In genomic region chr2:71176329-71177249, GRCm38 (mm10) we compare ENCODE assay signal across 23 mouse cellular contexts. TPM values are rescaled to one million over a fixed set of nuclear protein-coding genes. Genes with fewer than 3 reads are reported as not detected.
A peak's percentile ranks its signal among the peaks of the same experiment; 100 is the strongest.
DNase-seq lines count a peak whose midpoint lies in the region; ATAC-seq lines count a peak whose summit lies in the region.
"Had no signal": no experiment of that assay in that cellular context is flagged by ENCODE, and none has a peak within 500 bp of the region (broad histone marks: within the 10 kb centered on the region; RNA-seq: fewer than 3 reads in every experiment).

No protein-coding gene starts in this region.

- DNase-seq in heart, adult 11 months: peak; percentile 54
- DNase-seq in heart, postnatal 14 days: no peak
- no peak for DNase-seq in left cerebral cortex, postnatal 14 days (ENCODE audit: low spot score in 2 of 2)
- DNase-seq: adrenal gland, adult 8-10 months; adrenal gland, postnatal 36 days; cerebellum, adult 9-10 months; cerebellum, postnatal 25 days; gastrocnemius, adult 2 months; gastrocnemius, postnatal 36 days; heart, adult 18-20 months; heart, postnatal 10 days had no signal

- intact Hi-C loops in heart, postnatal 14 days (cut with DNase I): no loop called here
- intact Hi-C loops in left cerebral cortex, postnatal 14 days (cut with DNase I): no loop called here

- no peaks in the 10 kb centered on the region for H3K4me1 ChIP-seq in midbrain, embryonic 15.5 days
- H3K4me1 ChIP-seq in midbrain, embryonic 16.5 days (ENCODE audit: control insufficient read depth, insufficient read depth, low read length): no peaks in the 10 kb centered on the region
- peaks cover 14% of the 10 kb centered on the region for H3K4me1 ChIP-seq in liver, embryonic 15.5 days (replicated peaks)

- WGBS in midbrain, embryonic 15.5 days: 56% methylated on average over 9 of the region's 9 CpGs
- WGBS in midbrain, embryonic 16.5 days: 62% methylated on average over 9 of the region's 9 CpGs
- 27% methylated on average over 9 of the region's 9 CpGs for WGBS in liver, embryonic 15.5 days (ENCODE audit: insufficient replicate concordance)

- H3K4me3 ChIP-seq in midbrain, embryonic 15.5 days: no peak overlapping the region
- no peak overlapping the region for H3K4me3 ChIP-seq in midbrain, embryonic 16.5 days (ENCODE audit: low read depth, low read length)
- H3K4me3 ChIP-seq in liver, embryonic 15.5 days (replicated peaks): no peak overlapping the region
- H3K4me3 ChIP-seq: embryonic facial prominence, embryonic 13.5 days; gastrocnemius, adult 2 months; heart, embryonic 10.5 days; hindbrain, embryonic 13.5 days had no signal

- no peaks in the 10 kb centered on the region for H3K27me3 ChIP-seq in midbrain, embryonic 15.5 days (replicated peaks)
- H3K27me3 ChIP-seq in midbrain, embryonic 16.5 days (ENCODE audit: control insufficient read depth, insufficient read depth, low read depth, low read length): no peaks in the 10 kb centered on the region
- 0 out of 2 replicates have a peak, but pooled peaks cover 7% of the 10 kb centered on the region for H3K27me3 ChIP-seq in liver, embryonic 15.5 days
- H3K27me3 ChIP-seq: CH12.LX; embryonic facial prominence, embryonic 13.5 days; hindbrain, embryonic 13.5 days had no signal

- no peaks in the 10 kb centered on the region for H3K9me3 ChIP-seq in midbrain, embryonic 15.5 days
- H3K9me3 ChIP-seq in midbrain, embryonic 16.5 days (replicated peaks; ENCODE audit: control insufficient read depth, low read length, poor library complexity, severe bottlenecking): peaks cover 6% of the 10 kb centered on the region
- no peaks in the 10 kb centered on the region for H3K9me3 ChIP-seq in liver, embryonic 15.5 days (replicated peaks)
- H3K9me3 ChIP-seq: embryonic facial prominence, embryonic 13.5 days; heart, embryonic 10.5 days; hindbrain, embryonic 13.5 days had no signal

- ATAC-seq in midbrain, embryonic 15.5 days (replicated peaks): no peak
- ATAC-seq in midbrain, embryonic 16.5 days: no peak
- ATAC-seq in liver, embryonic 15.5 days (ENCODE audit: insufficient read depth): no peak
- peak; percentile 55; the same call in 1 of the 2 replicates for ATAC-seq in megakaryocyte-erythroid progenitor cell, adult 5-6 weeks (replicated peaks; ENCODE audit: low FRiP score, low TSS enrichment, poor library complexity, severe bottlenecking)
- ATAC-seq in erythroid progenitor cell, adult 5-6 weeks (replicated peaks; ENCODE audit: low FRiP score, poor library complexity, severe bottlenecking): no peak
- ATAC-seq: forebrain, embryonic 14.5 days; hindbrain, postnatal 0 days had no signal

- no peak overlapping the region for H3K9ac ChIP-seq in midbrain, embryonic 15.5 days
- no peak overlapping the region for H3K9ac ChIP-seq in midbrain, embryonic 16.5 days (ENCODE audit: low read depth, low read length)
- H3K9ac ChIP-seq in liver, embryonic 15.5 days: no peak overlapping the region
- H3K9ac ChIP-seq: embryonic facial prominence, embryonic 13.5 days; hindbrain, embryonic 13.5 days had no signal

- no peak overlapping the region for H3K4me2 ChIP-seq in midbrain, embryonic 15.5 days
- no peak overlapping the region for H3K4me2 ChIP-seq in midbrain, embryonic 16.5 days (ENCODE audit: low read length)
- 0 out of 2 replicates have a peak overlapping the region, but pooled peaks have one; percentile 3 for H3K4me2 ChIP-seq in liver, embryonic 15.5 days
- H3K4me2 ChIP-seq: embryonic facial prominence, embryonic 13.5 days; hindbrain, embryonic 13.5 days had no signal

- H3K36me3 ChIP-seq in midbrain, embryonic 15.5 days (replicated peaks): no peaks in the 10 kb centered on the region
- H3K36me3 ChIP-seq in midbrain, embryonic 16.5 days (ENCODE audit: control insufficient read depth, insufficient read depth, low read length): no peaks in the 10 kb centered on the region
- no peaks in the 10 kb centered on the region for H3K36me3 ChIP-seq in liver, embryonic 15.5 days (replicated peaks)
- H3K36me3 ChIP-seq: embryonic facial prominence, embryonic 13.5 days; heart, embryonic 10.5 days; hindbrain, embryonic 13.5 days had no signal

- H3K27ac ChIP-seq in midbrain, embryonic 15.5 days: 0 out of 2 replicates have a peak overlapping the region, but pooled peaks have one; percentile 21
- H3K27ac ChIP-seq in midbrain, embryonic 16.5 days (ENCODE audit: low read length): no peak overlapping the region
- H3K27ac ChIP-seq in liver, embryonic 15.5 days (replicated peaks): no peak overlapping the region
- H3K27ac ChIP-seq: embryonic facial prominence, embryonic 13.5 days; gastrocnemius, adult 2 months; heart, embryonic 10.5 days; hindbrain, embryonic 13.5 days; hindbrain, postnatal 0 days had no signal

RNA-seq across cellular contexts. Expression of gene Dync1i2, which starts 34.9 kb away (rescaled TPM):
- 10 to 100 TPM; 65.8 to 67.4 TPM for total RNA-seq in heart, postnatal 14 days (2021)
- 171 and 181 TPM in 2 replicates for polyA plus RNA-seq in midbrain, embryonic 15.5 days (2015; fragmentation: Nextera tagmentation; extraction: Ambion mirVana)
- polyA plus RNA-seq in midbrain, embryonic 16.5 days (2015; fragmentation: Nextera tagmentation; extraction: Ambion mirVana): 190 and 199 TPM in 2 replicates
- 22.5 and 24.2 TPM in 2 replicates for polyA plus RNA-seq in liver, embryonic 15.5 days (2015; fragmentation: Nextera tagmentation; extraction: Ambion mirVana)
- total RNA-seq in megakaryocyte-erythroid progenitor cell, adult 5-6 weeks (2014; fragmentation: Nextera tagmentation): 71.4 and 78.4 TPM in 2 replicates
- total RNA-seq in megakaryocyte-erythroid progenitor cell, adult 5-6 weeks (2017): 124 and 126 TPM in 2 replicates
- 55.9 and 133 TPM in 2 replicates for total RNA-seq in erythroid progenitor cell, adult 5-6 weeks (2015; ENCODE audit: low replicate concordance)
- total RNA-seq in erythroid progenitor cell, adult 5-6 weeks (2017; ENCODE audit: low replicate concordance): 52.0 and 69.4 TPM in 2 replicates
- 100 to 1,000 TPM; 137 to 146 TPM for total RNA-seq in left cerebral cortex, postnatal 14 days (2021)

RNA-seq across cellular contexts. Expression of gene Cybrd1, which starts 58.9 kb away (rescaled TPM):
- 1 to 10 TPM; 1.1 to 1.5 TPM for total RNA-seq in heart, postnatal 14 days (2021)
- 2.1 and 2.9 TPM in 2 replicates for polyA plus RNA-seq in midbrain, embryonic 15.5 days (2015; fragmentation: Nextera tagmentation; extraction: Ambion mirVana)
- 2.2 and 3.5 TPM in 2 replicates for polyA plus RNA-seq in midbrain, embryonic 16.5 days (2015; fragmentation: Nextera tagmentation; extraction: Ambion mirVana)
- 1.1 and 1.4 TPM in 2 replicates for polyA plus RNA-seq in liver, embryonic 15.5 days (2015; fragmentation: Nextera tagmentation; extraction: Ambion mirVana)
- total RNA-seq in megakaryocyte-erythroid progenitor cell, adult 5-6 weeks (2014; fragmentation: Nextera tagmentation): 0.42 TPM in 1 of 2 replicates, not detected in the other
- 0.23 and 0.42 TPM in 2 replicates for total RNA-seq in megakaryocyte-erythroid progenitor cell, adult 5-6 weeks (2017)
- 0.36 TPM in 1 of 2 replicates, not detected in the other for total RNA-seq in erythroid progenitor cell, adult 5-6 weeks (2015; ENCODE audit: low replicate concordance)
- not detected in 2 replicates for total RNA-seq in erythroid progenitor cell, adult 5-6 weeks (2017; ENCODE audit: low replicate concordance)
- 1 to 10 TPM; 2.9 to 3.5 TPM for total RNA-seq in left cerebral cortex, postnatal 14 days (2021)
- total RNA-seq: CH12.LX; hematopoietic stem cell, adult 5-6 weeks had no signal
